Mouse (Mus musculus) C2C12 (cell line): ENCODE data around the gene Ncoa1. TPM values are rescaled to one million over a fixed set of nuclear protein-coding genes. Genes with fewer than 3 reads are reported as not detected.
"Not testable (repeated sequence)": the region's sequence is repeated elsewhere in the genome, so short reads cannot be mapped to it uniquely, and the experiment has no call there.

Source experiments
- H3K27me3 ChIP-seq: one replicate; pipeline ENCODE4 v1.6.1; 2011; ENCODE audit not compliant: control insufficient read depth, insufficient read depth, insufficient read length
- H3K36me3 ChIP-seq: one replicate; pipeline ENCODE4 v1.6.1; 2011; ENCODE audit not compliant: control insufficient read depth, insufficient read depth
- H3K4me3 ChIP-seq: one replicate; pipeline ENCODE4 v1.5.1; 2011; ENCODE audit warnings: mild to moderate bottlenecking, control low read depth; ENCODE audit not compliant: poor library complexity, insufficient read depth, severe bottlenecking
- H3K79me2 ChIP-seq: one replicate; pipeline ENCODE4 v1.6.1; 2011; ENCODE audit not compliant: control insufficient read depth, insufficient read depth
- H3K79me3 ChIP-seq: one replicate; pipeline ENCODE4 v1.6.1; 2011; ENCODE audit warnings: low read depth, control low read depth
- H3ac ChIP-seq: one replicate; pipeline ENCODE3; 2011; ENCODE audit warnings: low read depth; ENCODE audit not compliant: control insufficient read depth, insufficient read length
- CEBPB ChIP-seq: IDR thresholded peaks from one replicate; pipeline ENCODE4 v1.6.1; 2011; ENCODE audit warnings: low read depth, mild to moderate bottlenecking, control low read depth, moderate library complexity
- CTCF ChIP-seq: IDR thresholded peaks from one replicate; pipeline ENCODE4 v1.5.1; 2011; ENCODE audit not compliant: control insufficient read depth, insufficient read depth, insufficient read length
- FOSL1 ChIP-seq: IDR thresholded peaks from one replicate; pipeline ENCODE4 v1.8.0; 2011; ENCODE audit warnings: mild to moderate bottlenecking, low read length; ENCODE audit not compliant: poor library complexity, insufficient read depth, severe bottlenecking
- MAX ChIP-seq: IDR thresholded peaks from one replicate; pipeline ENCODE4 v1.6.1; 2011; ENCODE audit warnings: mild to moderate bottlenecking, control low read depth
- MYOD1 ChIP-seq: IDR thresholded peaks from one replicate; pipeline ENCODE4 v1.6.1; 2011; ENCODE audit warnings: low read depth; ENCODE audit not compliant: control insufficient read depth, insufficient read length
- MYOG ChIP-seq: IDR thresholded peaks from one replicate; pipeline ENCODE4 v1.6.1; 2011; ENCODE audit not compliant: control insufficient read depth, insufficient read length; ENCODE audit errors: extremely low read depth
- USF1 ChIP-seq: IDR thresholded peaks from one replicate; pipeline ENCODE4 v1.6.1; 2011; ENCODE audit warnings: low read depth, mild to moderate bottlenecking, control low read depth, moderate library complexity
- polyA plus RNA-seq: library from polyadenylated mRNA; unstranded; fragments of >200 nt; fragmentation: generic; extraction: Trizol; gene quantifications from one replicate; pipeline ENCODE4 v1.2.1, GENCODE M21; 2012; ENCODE audit warnings: missing spikeins

Gene Ncoa1
- polyA plus RNA-seq, 1 experiment = 3.4 TPM

DNA sequence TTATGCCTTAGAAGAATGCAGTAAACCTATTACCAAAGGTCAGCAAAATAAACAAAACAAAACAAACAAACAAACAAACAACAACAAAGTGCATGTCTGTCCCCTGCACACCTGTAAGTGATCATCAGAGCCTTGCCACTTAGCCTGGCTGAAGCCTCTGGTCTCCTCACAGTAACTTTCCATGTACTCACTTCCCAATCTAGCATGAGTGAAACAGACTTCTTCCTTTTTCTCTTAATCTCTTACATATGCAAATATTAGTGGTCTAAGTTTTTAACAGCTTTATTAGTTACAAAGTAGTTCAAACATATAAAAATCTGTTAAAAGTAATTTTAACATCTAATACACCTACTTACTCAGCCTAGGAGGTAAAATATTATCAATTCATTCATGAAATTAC, 24.7 kb downstream of the Ncoa1 start:
- no peaks in the 10 kb centered on the region for H3K27me3 ChIP-seq
- TF ChIP-seq USF1 = no peak
- TF ChIP-seq MAX = no peak
- no peak for TF ChIP-seq CEBPB
- no peak for TF ChIP-seq MYOG
- no peak for TF ChIP-seq FOSL1
- no peak for TF ChIP-seq CTCF
- no peak for TF ChIP-seq MYOD1
- H3ac ChIP-seq = no peak overlapping the region
- H3K79me2 ChIP-seq = no peaks in the 10 kb centered on the region
- H3K36me3 ChIP-seq = no peaks in the 10 kb centered on the region
- H3K4me3 ChIP-seq = no peak overlapping the region
- H3K79me3 ChIP-seq = no peaks in the 10 kb centered on the region

DNA sequence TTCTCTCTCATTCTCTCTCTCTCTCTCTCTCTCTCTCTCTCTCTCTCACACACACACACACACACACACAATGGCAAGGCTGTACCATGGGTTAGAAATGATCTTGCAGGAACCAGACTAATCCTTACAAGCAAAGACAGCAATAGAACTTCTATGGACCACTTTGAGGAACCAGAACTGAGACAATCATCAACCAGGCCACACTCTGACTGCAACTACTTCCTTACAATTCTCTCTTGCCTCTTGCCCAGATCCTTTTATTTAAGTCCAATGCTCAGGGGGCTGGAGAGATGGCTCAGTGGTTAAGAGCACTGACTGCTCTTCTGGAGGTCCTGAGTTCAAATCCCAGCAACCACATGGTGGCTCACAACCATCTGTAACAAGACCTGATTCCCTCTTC, 26.5 kb downstream of the Ncoa1 start:
- not testable (repeated sequence) for H3ac ChIP-seq, H3K4me3 ChIP-seq, H3K27me3 ChIP-seq, H3K79me3 ChIP-seq, H3K36me3 ChIP-seq, H3K79me2 ChIP-seq

DNA sequence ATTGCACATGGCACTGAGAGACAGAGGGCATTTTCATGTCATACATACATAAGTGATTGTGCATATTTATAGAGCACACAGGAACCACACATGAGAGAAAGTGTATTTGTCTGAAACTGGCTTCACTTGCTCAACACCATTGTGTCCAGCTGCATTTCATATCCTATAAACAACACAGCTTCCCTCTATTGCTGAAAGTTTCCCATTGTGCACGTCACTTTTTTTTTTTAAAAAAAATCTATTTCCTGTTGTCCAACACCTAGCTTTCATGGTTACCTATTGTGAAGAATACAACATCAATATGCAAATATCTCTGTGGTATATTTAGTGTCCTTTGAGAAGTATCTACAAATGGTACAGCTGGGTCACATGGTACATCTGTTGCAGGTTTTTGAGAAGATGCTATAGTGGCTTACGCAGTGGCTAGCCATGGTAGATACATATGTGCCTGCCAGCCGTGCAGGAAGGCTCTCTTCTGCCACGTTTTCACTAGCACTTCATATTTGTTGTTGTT, 28.8 kb downstream of the Ncoa1 start:
- Histone ChIP-seq H3ac (no peak overlapping the region), H3K79me3 (no peaks in the 10 kb centered on the region), H3K4me3 (no peak overlapping the region), H3K79me2 (no peaks in the 10 kb centered on the region), H3K36me3 (no peaks in the 10 kb centered on the region), H3K27me3 (no peaks in the 10 kb centered on the region)
- TF ChIP-seq USF1 = no peak
- no peak for TF ChIP-seq CTCF
- TF ChIP-seq MYOD1 = no peak
- no peak for TF ChIP-seq MYOG

DNA sequence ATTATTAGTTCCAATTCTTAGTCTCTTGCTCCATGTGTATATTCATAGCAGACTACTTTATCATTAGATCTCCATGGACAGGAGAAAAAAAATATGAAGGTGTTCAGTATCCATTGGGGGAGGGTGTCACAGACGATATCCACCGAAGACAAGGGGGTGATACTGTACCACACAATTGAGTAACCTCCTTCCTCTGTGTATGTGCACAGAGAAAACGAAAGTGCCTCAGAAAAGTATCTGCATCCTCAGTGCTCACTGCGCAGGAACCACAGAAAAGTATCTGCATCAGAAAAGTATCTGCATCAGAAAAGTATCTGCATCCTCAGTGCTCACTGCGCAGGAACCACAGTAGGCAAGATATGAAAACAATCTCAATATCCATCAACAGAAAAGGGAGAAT, 32.0 kb downstream of the Ncoa1 start:
- Histone ChIP-seq H3K4me3 (no peak overlapping the region), H3ac (no peak overlapping the region), H3K27me3 (no peaks in the 10 kb centered on the region), H3K79me2 (no peaks in the 10 kb centered on the region), H3K36me3 (no peaks in the 10 kb centered on the region), H3K79me3 (no peaks in the 10 kb centered on the region)
- TF ChIP-seq MYOG = no peak
- TF ChIP-seq CEBPB = no peak
- no peak for TF ChIP-seq MYOD1
- TF ChIP-seq FOSL1 = no peak
- no peak for TF ChIP-seq USF1
- no peak for TF ChIP-seq CTCF
- TF ChIP-seq MAX = no peak

DNA sequence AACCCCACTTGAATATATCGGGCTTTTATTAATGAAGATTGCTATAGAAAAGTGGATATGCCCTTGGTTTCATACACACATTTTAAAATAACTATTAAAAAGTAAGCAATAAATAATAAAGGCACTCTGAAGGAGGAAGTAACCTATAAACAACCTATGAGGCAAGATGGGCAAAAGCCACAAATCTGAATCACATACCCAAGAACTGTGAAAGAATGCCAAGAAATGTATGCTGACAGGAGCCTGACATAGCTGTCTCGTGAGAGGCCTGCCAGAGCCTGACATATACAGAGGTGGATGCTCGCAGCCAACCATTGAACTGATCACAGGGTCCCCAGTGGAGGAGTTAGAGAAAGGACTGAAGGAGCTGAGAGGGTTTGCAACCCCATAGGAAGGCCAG, 35.5 kb downstream of the Ncoa1 start:
- H3K27me3 ChIP-seq = no peaks in the 10 kb centered on the region
- H3K4me3 ChIP-seq = no peak overlapping the region
- no peak for TF ChIP-seq MAX
- no peak for TF ChIP-seq CEBPB
- TF ChIP-seq MYOD1 = no peak
- no peak for TF ChIP-seq MYOG
- TF ChIP-seq FOSL1 = no peak
- no peak for TF ChIP-seq CTCF
- no peak for TF ChIP-seq USF1
- no peaks in the 10 kb centered on the region for H3K79me3 ChIP-seq
- no peak overlapping the region for H3ac ChIP-seq
- H3K79me2 ChIP-seq = no peaks in the 10 kb centered on the region
- H3K36me3 ChIP-seq = no peaks in the 10 kb centered on the region

DNA sequence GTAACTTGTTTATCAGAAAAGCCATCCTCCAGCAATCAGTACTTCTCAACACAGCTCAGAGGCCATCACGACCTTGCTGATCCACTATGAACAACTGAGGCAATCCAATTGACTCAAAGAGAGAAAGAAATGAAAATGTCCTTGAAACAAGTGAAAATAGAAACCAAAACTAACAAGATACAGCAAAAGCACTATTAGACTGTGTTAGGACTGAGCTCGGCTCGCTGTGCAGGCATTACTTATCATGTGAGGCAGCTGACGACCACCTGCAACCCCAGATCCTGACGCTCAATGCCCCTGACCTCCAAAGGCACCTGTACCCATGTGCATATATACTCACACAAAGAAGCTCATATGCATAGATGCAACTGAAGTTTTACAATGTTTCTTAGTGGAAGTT, 40.8 kb downstream of the Ncoa1 start:
- H3K27me3 ChIP-seq = no peaks in the 10 kb centered on the region
- H3ac ChIP-seq = no peak overlapping the region
- H3K79me3 ChIP-seq = no peaks in the 10 kb centered on the region
- no peak overlapping the region for H3K4me3 ChIP-seq
- H3K79me2 ChIP-seq = no peaks in the 10 kb centered on the region
- no peaks in the 10 kb centered on the region for H3K36me3 ChIP-seq
- TF ChIP-seq MAX (no peak), FOSL1 (no peak), MYOD1 (no peak), MYOG (no peak), CEBPB (no peak), CTCF (no peak), USF1 (no peak)
